Mouse (Mus musculus): ENCODE measurements around the gene Efna3. TPM values are rescaled to one million over a fixed set of nuclear protein-coding genes. Genes with fewer than 3 reads are reported as not detected.

Efna3 gene
- total and polyA plus RNA-seq, 2 experiments: not detected

DNA sequence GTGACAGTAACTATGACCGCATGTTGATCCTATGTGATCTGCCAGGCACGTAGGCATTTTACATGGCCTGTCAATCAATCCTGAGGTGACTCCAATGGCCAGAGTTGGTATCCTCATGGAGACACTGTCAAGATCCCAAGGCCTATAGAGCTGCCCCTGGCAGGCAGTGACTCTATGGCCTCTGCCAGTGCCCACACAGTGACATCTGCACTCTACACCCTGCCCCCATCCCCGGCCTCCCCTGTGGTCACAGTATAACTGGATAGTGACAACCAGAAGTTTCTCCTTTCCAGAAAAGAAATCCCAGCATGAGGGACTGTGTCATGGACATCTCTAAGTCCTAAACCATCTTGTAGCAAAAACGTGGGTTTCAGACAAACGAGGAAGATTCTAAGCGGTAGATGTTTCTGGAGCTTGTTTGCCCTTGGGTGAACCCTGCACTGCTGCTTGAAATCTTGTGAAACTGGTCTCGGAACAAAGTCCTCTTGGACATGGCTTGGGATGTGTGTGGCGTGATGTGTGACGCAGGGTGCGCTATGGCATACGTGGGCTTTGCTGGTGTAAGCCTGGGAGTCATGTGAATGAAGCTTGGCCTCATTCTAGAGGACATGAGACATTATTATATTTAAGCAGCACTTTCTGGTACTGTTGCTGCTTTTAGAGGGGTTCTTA, 29.4 kb downstream of the Efna3 start:
- Histone ChIP-seq H3K27ac (replicated peaks; ENCODE audit: insufficient read depth, low read depth, low read length) (peak overlapping the region; percentile 97), H3K36me3 (ENCODE audit: control insufficient read depth, insufficient read depth, low read length) (no peaks in the 10 kb centered on the region), H3K4me1 (ENCODE audit: control insufficient read depth, insufficient read depth, low read length) (peaks cover 35% of the 10 kb centered on the region), H3K9ac (ENCODE audit: low read depth, low read length) (peak overlapping the region; percentile 57), H3K27me3 (ENCODE audit: control insufficient read depth, insufficient read depth, low read length) (no peaks in the 10 kb centered on the region), H3K79me2 (ENCODE audit: control insufficient read depth, insufficient read depth, low read length) (no peaks in the 10 kb centered on the region), H3K4me3 (ENCODE audit: insufficient read depth, low read depth, low read length) (no peak overlapping the region)
- peak; percentile 100 for DNase-seq (ENCODE audit: extremely low read depth, low read depth, low spot score)
- TF ChIP-seq CTCF (IDR thresholded peaks at IDR 0.05; ENCODE audit: low read depth, low read length): no peak
- no peak for TF ChIP-seq POLR2A (IDR thresholded peaks at IDR 0.05; ENCODE audit: extremely low read depth, insufficient read depth, low read length)
- WGBS: 29% methylated on average over 11 of the region's 11 CpGs

DNA sequence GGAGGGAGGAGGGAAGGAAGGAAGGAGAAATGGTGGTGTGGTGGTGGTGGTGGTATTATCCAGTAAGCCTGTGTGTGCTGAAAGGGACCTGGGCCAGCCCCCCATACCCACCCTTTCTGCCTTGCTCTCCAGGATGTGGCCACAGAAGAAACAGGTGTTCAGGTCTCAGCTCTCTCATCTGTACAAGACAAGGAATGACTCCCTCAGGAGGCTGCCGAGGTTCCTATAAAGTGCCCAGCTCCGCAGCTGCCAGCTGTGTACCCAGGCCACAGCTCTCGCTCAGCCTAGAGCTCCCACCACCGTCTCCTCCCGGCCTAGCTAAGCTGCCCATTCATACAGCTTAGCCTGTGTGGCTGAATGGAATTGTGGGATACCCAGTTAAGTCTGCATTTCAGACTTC, 30.5 kb downstream of the Efna3 start:
- Histone ChIP-seq H3K27me3 (ENCODE audit: control insufficient read depth, insufficient read depth, low read length) (no peaks in the 10 kb centered on the region), H3K9ac (ENCODE audit: low read depth, low read length) (no peak overlapping the region), H3K27ac (replicated peaks; ENCODE audit: insufficient read depth, low read depth, low read length) (peak overlapping the region; percentile 96), H3K4me1 (ENCODE audit: control insufficient read depth, insufficient read depth, low read length) (peaks cover 45% of the 10 kb centered on the region), H3K4me3 (ENCODE audit: insufficient read depth, low read depth, low read length) (no peak overlapping the region), H3K79me2 (ENCODE audit: control insufficient read depth, insufficient read depth, low read length) (no peaks in the 10 kb centered on the region), H3K36me3 (ENCODE audit: control insufficient read depth, insufficient read depth, low read length) (no peaks in the 10 kb centered on the region)
- DNase-seq (ENCODE audit: extremely low read depth, low read depth, low spot score): no peak
- no peak for TF ChIP-seq CTCF (IDR thresholded peaks at IDR 0.05; ENCODE audit: low read depth, low read length)
- TF ChIP-seq POLR2A (IDR thresholded peaks at IDR 0.05; ENCODE audit: extremely low read depth, insufficient read depth, low read length): no peak
- WGBS: 92% methylated on average over 5 of the region's 5 CpGs

DNA sequence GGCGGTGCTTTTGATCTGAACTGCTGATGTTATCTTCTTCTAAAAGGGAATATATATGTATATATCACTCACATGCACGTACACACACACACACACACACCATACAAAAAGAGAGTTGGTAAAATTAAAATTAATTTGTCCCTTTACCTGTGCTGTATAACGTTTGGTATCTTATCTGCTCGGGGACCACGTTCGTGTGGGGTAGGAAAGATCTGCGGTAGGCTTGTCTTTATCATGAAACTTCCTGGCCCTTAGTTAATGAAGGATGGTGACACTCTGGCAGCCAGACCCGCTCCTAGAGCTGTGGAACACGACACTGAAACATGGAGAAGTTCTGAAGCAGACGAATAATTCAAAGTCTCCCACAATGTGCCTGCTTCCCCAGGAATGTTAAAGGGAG, 30.9 kb downstream of the Efna3 start:
- no peaks in the 10 kb centered on the region for H3K79me2 ChIP-seq (ENCODE audit: control insufficient read depth, insufficient read depth, low read length)
- WGBS: 77% methylated on average over 10 of the region's 10 CpGs
- DNase-seq (ENCODE audit: extremely low read depth, low read depth, low spot score): no peak
- H3K9ac ChIP-seq (ENCODE audit: low read depth, low read length): no peak overlapping the region
- H3K27ac ChIP-seq (replicated peaks; ENCODE audit: insufficient read depth, low read depth, low read length): peak overlapping the region; percentile 96
- H3K4me1 ChIP-seq (ENCODE audit: control insufficient read depth, insufficient read depth, low read length): peaks cover 45% of the 10 kb centered on the region
- no peak overlapping the region for H3K4me3 ChIP-seq (ENCODE audit: insufficient read depth, low read depth, low read length)
- no peaks in the 10 kb centered on the region for H3K36me3 ChIP-seq (ENCODE audit: control insufficient read depth, insufficient read depth, low read length)
- H3K27me3 ChIP-seq (ENCODE audit: control insufficient read depth, insufficient read depth, low read length): no peaks in the 10 kb centered on the region
- TF ChIP-seq POLR2A (IDR thresholded peaks at IDR 0.05; ENCODE audit: extremely low read depth, insufficient read depth, low read length) (no peak), CTCF (IDR thresholded peaks at IDR 0.05; ENCODE audit: low read depth, low read length) (no peak)

DNA sequence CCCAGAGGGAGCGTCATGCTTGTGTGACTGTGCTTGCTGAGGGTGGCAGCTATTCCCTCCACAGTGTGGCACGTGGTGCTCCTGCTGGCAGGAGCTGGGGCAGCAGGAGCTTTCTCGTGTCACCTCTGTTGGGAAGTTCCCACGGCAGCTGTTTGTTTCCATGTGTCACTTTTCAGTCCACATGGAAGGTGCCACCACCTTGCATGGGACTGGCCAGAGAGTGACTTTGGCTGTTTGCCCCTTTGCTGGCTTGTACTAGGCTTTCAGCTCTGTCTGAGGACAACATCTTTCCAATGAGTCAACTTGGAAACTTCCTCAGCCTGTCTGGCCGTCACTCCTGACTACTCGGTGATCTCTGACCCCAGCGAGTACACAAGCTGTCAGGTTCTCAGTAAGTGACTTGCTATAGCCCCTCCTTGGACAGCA, 34.2 kb downstream of the Efna3 start:
- Histone ChIP-seq H3K4me1 (ENCODE audit: control insufficient read depth, insufficient read depth, low read length) (peaks cover 44% of the 10 kb centered on the region), H3K27ac (replicated peaks; ENCODE audit: insufficient read depth, low read depth, low read length) (peak overlapping the region; percentile 84), H3K9ac (ENCODE audit: low read depth, low read length) (peak overlapping the region; percentile 29), H3K79me2 (ENCODE audit: control insufficient read depth, insufficient read depth, low read length) (no peaks in the 10 kb centered on the region), H3K36me3 (ENCODE audit: control insufficient read depth, insufficient read depth, low read length) (no peaks in the 10 kb centered on the region), H3K4me3 (ENCODE audit: insufficient read depth, low read depth, low read length) (no peak overlapping the region), H3K27me3 (ENCODE audit: control insufficient read depth, insufficient read depth, low read length) (no peaks in the 10 kb centered on the region)
- DNase-seq (ENCODE audit: extremely low read depth, low read depth, low spot score): peak; percentile 99
- TF ChIP-seq POLR2A (IDR thresholded peaks at IDR 0.05; ENCODE audit: extremely low read depth, insufficient read depth, low read length): no peak
- TF ChIP-seq CTCF (IDR thresholded peaks at IDR 0.05; ENCODE audit: low read depth, low read length): peak; percentile 45
- WGBS: 12% methylated on average over 7 of the region's 7 CpGs

DNA sequence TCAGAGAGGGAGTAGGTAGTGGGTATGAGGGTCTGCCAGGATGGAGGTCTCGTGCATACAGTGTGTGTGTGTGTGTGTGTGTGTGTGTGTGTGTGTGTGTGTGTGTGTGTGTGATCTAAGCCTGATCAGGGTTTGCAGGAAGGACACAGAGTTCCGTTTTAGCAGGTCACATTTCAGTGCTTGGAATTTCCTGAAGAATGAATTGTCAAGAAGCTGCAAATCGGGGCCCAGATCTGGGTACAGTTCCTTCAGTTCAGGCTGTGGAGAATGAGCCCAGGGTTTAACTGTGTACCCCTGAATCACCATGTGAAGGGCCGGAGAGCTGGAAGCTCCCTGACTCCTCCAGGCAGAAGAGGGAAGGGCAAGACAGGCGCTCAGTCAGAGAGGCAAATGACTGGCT, 35.5 kb downstream of the Efna3 start:
- H3K4me3 ChIP-seq (ENCODE audit: insufficient read depth, low read depth, low read length): no peak overlapping the region
- WGBS: 75% methylated on average over 5 of the region's 5 CpGs
- no peak for DNase-seq (ENCODE audit: extremely low read depth, low read depth, low spot score)
- TF ChIP-seq CTCF (IDR thresholded peaks at IDR 0.05; ENCODE audit: low read depth, low read length) (no peak), POLR2A (IDR thresholded peaks at IDR 0.05; ENCODE audit: extremely low read depth, insufficient read depth, low read length) (no peak)
- H3K27ac ChIP-seq (replicated peaks; ENCODE audit: insufficient read depth, low read depth, low read length): peak overlapping the region; percentile 84
- H3K79me2 ChIP-seq (ENCODE audit: control insufficient read depth, insufficient read depth, low read length): no peaks in the 10 kb centered on the region
- H3K9ac ChIP-seq (ENCODE audit: low read depth, low read length): no peak overlapping the region
- no peaks in the 10 kb centered on the region for H3K36me3 ChIP-seq (ENCODE audit: control insufficient read depth, insufficient read depth, low read length)
- no peaks in the 10 kb centered on the region for H3K27me3 ChIP-seq (ENCODE audit: control insufficient read depth, insufficient read depth, low read length)
- peaks cover 35% of the 10 kb centered on the region for H3K4me1 ChIP-seq (ENCODE audit: control insufficient read depth, insufficient read depth, low read length)

DNA sequence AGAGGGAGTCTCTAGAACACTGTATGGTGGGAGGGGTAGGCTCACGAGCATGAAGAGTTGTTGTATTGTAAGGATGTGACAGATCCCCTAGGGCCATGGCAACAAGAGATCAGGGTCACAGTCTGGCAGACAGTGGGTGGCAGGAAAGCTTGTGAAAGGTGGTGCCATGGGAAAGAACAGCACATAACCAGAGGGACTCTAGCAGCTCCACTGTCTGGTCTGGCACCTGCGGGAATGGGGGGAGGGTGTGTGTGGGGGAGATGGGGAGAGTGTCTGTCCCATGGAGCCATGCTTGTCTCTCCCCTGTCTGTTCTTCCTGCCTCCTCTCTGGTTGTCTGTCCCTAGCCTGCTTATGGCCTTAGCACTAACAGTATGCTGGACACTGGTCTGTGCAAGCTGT, 37.2 kb downstream of the Efna3 start:
- TF ChIP-seq POLR2A (IDR thresholded peaks at IDR 0.05; ENCODE audit: extremely low read depth, insufficient read depth, low read length) (no peak), CTCF (IDR thresholded peaks at IDR 0.05; ENCODE audit: low read depth, low read length) (no peak)
- no peak for DNase-seq (ENCODE audit: extremely low read depth, low read depth, low spot score)
- 85% methylated on average over 2 of the region's 2 CpGs for WGBS
- no peaks in the 10 kb centered on the region for H3K27me3 ChIP-seq (ENCODE audit: control insufficient read depth, insufficient read depth, low read length)
- H3K79me2 ChIP-seq (ENCODE audit: control insufficient read depth, insufficient read depth, low read length): no peaks in the 10 kb centered on the region
- no peak overlapping the region for H3K27ac ChIP-seq (replicated peaks; ENCODE audit: insufficient read depth, low read depth, low read length)
- no peak overlapping the region for H3K9ac ChIP-seq (ENCODE audit: low read depth, low read length)
- H3K4me3 ChIP-seq (ENCODE audit: insufficient read depth, low read depth, low read length): no peak overlapping the region
- peaks cover 35% of the 10 kb centered on the region for H3K4me1 ChIP-seq (ENCODE audit: control insufficient read depth, insufficient read depth, low read length)
- no peaks in the 10 kb centered on the region for H3K36me3 ChIP-seq (ENCODE audit: control insufficient read depth, insufficient read depth, low read length)

All from liver, adult 2 months (tissue).